ENCODE assay signal across 15 mouse cellular contexts in the genomic region with DNA sequence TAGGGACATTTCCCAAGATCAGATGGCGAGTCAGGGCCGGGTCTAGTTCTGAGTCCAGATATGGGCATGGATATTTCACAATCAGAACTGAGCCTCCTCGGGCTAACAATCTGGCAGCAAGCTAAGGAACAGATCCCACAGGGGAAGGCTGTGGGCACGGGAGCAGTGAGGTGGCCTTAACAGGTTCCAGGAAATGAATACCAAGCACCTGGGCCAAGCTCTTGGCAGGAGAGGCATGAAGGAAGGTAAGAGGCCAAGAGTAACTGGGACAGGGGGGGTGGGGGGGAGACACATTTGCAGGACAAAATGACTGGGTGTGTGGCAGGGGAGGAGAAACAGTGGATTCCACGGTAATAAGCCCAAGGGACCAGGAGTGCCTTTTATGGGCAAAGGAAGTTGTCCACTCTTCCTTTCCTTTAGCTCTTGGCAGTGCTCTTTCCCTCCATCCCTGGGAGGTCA.
DNase-seq lines count a peak whose midpoint lies in the region; ATAC-seq and TF ChIP-seq lines count a peak whose summit lies in the region.
"Had no signal": no experiment of that assay in that cellular context is flagged by ENCODE, and none has a peak within 500 bp of the region (broad histone marks: within the 10 kb centered on the region; RNA-seq: fewer than 3 reads in every experiment).

No protein-coding gene starts in this region.

- WGBS in limb, embryonic 14.5 days, result 74% methylated on average over 4 of the region's 5 CpGs
- WGBS in limb, embryonic 10.5 days, result 79% methylated on average over 5 of the region's 5 CpGs
- WGBS in cerebellum, adult 2 months, result 6% methylated on average over 5 of the region's 5 CpGs

- no peaks in the 10 kb centered on the region for H3K9me3 ChIP-seq in limb, embryonic 14.5 days (ENCODE audit: control insufficient read depth, low read length)
- no peaks in the 10 kb centered on the region for H3K9me3 ChIP-seq in limb, embryonic 10.5 days (replicated peaks)
- H3K9me3 ChIP-seq: G1E; intestine, embryonic 15.5 days; midbrain, embryonic 15.5 days had no signal

- H3K4me1 ChIP-seq in limb, embryonic 14.5 days (ENCODE audit: control insufficient read depth, insufficient read depth, low read length), result no peaks in the 10 kb centered on the region
- H3K4me1 ChIP-seq in limb, embryonic 10.5 days, result no peaks in the 10 kb centered on the region
- peaks cover 13% of the 10 kb centered on the region for H3K4me1 ChIP-seq in cerebellum, adult 2 months (ENCODE audit: control insufficient read depth, insufficient read depth, low read length)
- H3K4me1 ChIP-seq: intestine, embryonic 15.5 days; midbrain, embryonic 15.5 days had no signal

- no peaks in the 10 kb centered on the region for H3K27me3 ChIP-seq in limb, embryonic 14.5 days (ENCODE audit: control insufficient read depth, insufficient read depth, low read length)
- H3K27me3 ChIP-seq in limb, embryonic 10.5 days (ENCODE audit: low read depth, poor library complexity, severe bottlenecking), result no peaks in the 10 kb centered on the region
- H3K27me3 ChIP-seq in cerebellum, adult 2 months (ENCODE audit: control insufficient read depth, insufficient read depth, low read length), result no peaks in the 10 kb centered on the region
- H3K27me3 ChIP-seq: intestine, embryonic 15.5 days; midbrain, embryonic 15.5 days had no signal

- H3K9ac ChIP-seq in limb, embryonic 14.5 days (ENCODE audit: low read depth, low read length, severe bottlenecking), result no peak overlapping the region
- H3K9ac ChIP-seq: intestine, embryonic 15.5 days; lung, embryonic 14.5 days; midbrain, embryonic 15.5 days had no signal

- no peak for ATAC-seq in limb, embryonic 14.5 days (ENCODE audit: low FRiP score, low read depth)
- ATAC-seq: intestine, embryonic 15.5 days; midbrain, embryonic 15.5 days had no signal

- H3K36me3 ChIP-seq in limb, embryonic 14.5 days (ENCODE audit: control insufficient read depth, insufficient read depth, low read length), result no peaks in the 10 kb centered on the region
- H3K36me3 ChIP-seq in limb, embryonic 10.5 days, result no peaks in the 10 kb centered on the region
- H3K36me3 ChIP-seq: G1E; intestine, embryonic 15.5 days; midbrain, embryonic 15.5 days had no signal

- TF ChIP-seq CTCF in cerebellum, adult 2 months (IDR thresholded peaks at IDR 0.05; ENCODE audit: borderline replicate concordance, insufficient read depth, low read depth, low read length), result no peak

- no peak overlapping the region for H3K4me2 ChIP-seq in limb, embryonic 14.5 days (replicated peaks; ENCODE audit: low read depth, low read length, severe bottlenecking)
- H3K4me2 ChIP-seq: intestine, embryonic 15.5 days; lung, embryonic 14.5 days; midbrain, embryonic 15.5 days had no signal

- H3K27ac ChIP-seq in limb, embryonic 14.5 days (replicated peaks; ENCODE audit: low read depth, low read length), result no peak overlapping the region
- no peak overlapping the region for H3K27ac ChIP-seq in limb, embryonic 10.5 days
- H3K27ac ChIP-seq in cerebellum, adult 2 months (ENCODE audit: insufficient read depth, low read length), result no peak overlapping the region; the same call in 1 of the 2 replicates
- H3K27ac ChIP-seq: intestine, embryonic 15.5 days; midbrain, embryonic 15.5 days had no signal

- no peak overlapping the region for H3K4me3 ChIP-seq in limb, embryonic 14.5 days (replicated peaks; ENCODE audit: low read length)
- H3K4me3 ChIP-seq in limb, embryonic 10.5 days, result no peak overlapping the region
- no peak overlapping the region for H3K4me3 ChIP-seq in cerebellum, adult 2 months (replicated peaks; ENCODE audit: insufficient read depth, low read depth, low read length)
- H3K4me3 ChIP-seq: intestine, embryonic 15.5 days; midbrain, embryonic 15.5 days had no signal

- DNase-seq in adrenal gland, adult 2 months, result peak; percentile 13
- DNase-seq in adrenal gland, adult 8-10 months, result no peak
- peak; percentile 5 for DNase-seq in limb, embryonic 14.5 days (ENCODE audit: low spot score)
- DNase-seq in limb, embryonic 10.5 days (ENCODE audit: low spot score), result no peak
- DNase-seq in cerebellum, adult 2 months, result peak; percentile 73 to 91
- peak; percentile 68 for DNase-seq in gonadal fat pad, adult 2 months (ENCODE audit: low read depth)
- DNase-seq in frontal cortex, postnatal 14 days (ENCODE audit: low spot score in 2 of 2), result no peak
- DNase-seq in urinary bladder, postnatal 25 days (ENCODE audit: low spot score), result no peak
- DNase-seq: heart, adult 18-20 months; heart, postnatal 36 days; layer of hippocampus, adult 9-11 months; lung, embryonic 14.5 days had no signal

- no peak for TF ChIP-seq POLR2A in limb, embryonic 14.5 days (IDR thresholded peaks at IDR 0.05; ENCODE audit: borderline replicate concordance, extremely low read depth, insufficient read depth, insufficient read length)
- no peak for TF ChIP-seq POLR2A in cerebellum, adult 2 months (IDR thresholded peaks at IDR 0.05; ENCODE audit: borderline replicate concordance, insufficient read depth, low read length)

Comparison
In these comparisons a context has a peak if more than half of its experiments do, and no peak if none do; other contexts are left out.
1. DNase-seq: peak in adrenal gland, adult 2 months (single experiment), limb, embryonic 14.5 days (single experiment), cerebellum, adult 2 months (2 of 2) and gonadal fat pad, adult 2 months (single experiment); none in adrenal gland, adult 8-10 months (single experiment), limb, embryonic 10.5 days (single experiment), frontal cortex, postnatal 14 days (0 of 2) and urinary bladder, postnatal 25 days (single experiment).